Comparison of ENCODE assay signal across 9 mouse cellular contexts in genomic region chr8:123826001-123826400, GRCm38 (mm10). TPM values are rescaled to one million over a fixed set of nuclear protein-coding genes. Genes with fewer than 3 reads are reported as not detected.
DNase-seq lines count a peak whose midpoint lies in the region; ATAC-seq and TF ChIP-seq lines count a peak whose summit lies in the region.
"Had no signal": no experiment of that assay in that cellular context is flagged by ENCODE, and none has a peak within 500 bp of the region (broad histone marks: within the 10 kb centered on the region; RNA-seq: fewer than 3 reads in every experiment).

No protein-coding gene starts in this region.

- ATAC-seq in forebrain, postnatal 0 days: peak; percentile 76
- ATAC-seq in forebrain, embryonic 15.5 days (replicated peaks): no peak

- H3K4me2 ChIP-seq in forebrain, postnatal 0 days (ENCODE audit: low read depth): no peak overlapping the region
- H3K4me2 ChIP-seq in forebrain, embryonic 15.5 days (replicated peaks): no peak overlapping the region

- WGBS in forebrain, postnatal 0 days: 63% methylated on average over 9 of the region's 9 CpGs
- 62% methylated on average over 9 of the region's 9 CpGs for WGBS in forebrain, embryonic 15.5 days
- WGBS in spleen, adult 2 months: 72% methylated on average over 9 of the region's 9 CpGs

- H3K4me1 ChIP-seq in forebrain, postnatal 0 days (ENCODE audit: insufficient read depth): no peaks in the 10 kb centered on the region
- H3K4me1 ChIP-seq in forebrain, embryonic 15.5 days: no peaks in the 10 kb centered on the region
- H3K4me1 ChIP-seq in spleen, adult 2 months (ENCODE audit: control insufficient read depth, insufficient read depth, insufficient read length): no peaks in the 10 kb centered on the region

- no peaks in the 10 kb centered on the region for H3K27me3 ChIP-seq in forebrain, postnatal 0 days (ENCODE audit: insufficient read depth, low read length)
- H3K27me3 ChIP-seq in forebrain, embryonic 15.5 days: no peaks in the 10 kb centered on the region
- H3K27me3 ChIP-seq in spleen, adult 2 months (ENCODE audit: control insufficient read depth, insufficient read depth, low read length): no peaks in the 10 kb centered on the region
- no peaks in the 10 kb centered on the region for H3K27me3 ChIP-seq in splenic B cell, adult 2 months (ENCODE audit: control insufficient read depth, insufficient read depth, low read length, poor library complexity, severe bottlenecking)

- no peak for TF ChIP-seq POLR2A in spleen, adult 2 months (IDR thresholded peaks at IDR 0.05; ENCODE audit: low read depth, low read length)

- no peak overlapping the region for H3K27ac ChIP-seq in forebrain, postnatal 0 days (ENCODE audit: low read depth, low read length)
- no peak overlapping the region for H3K27ac ChIP-seq in forebrain, embryonic 15.5 days (replicated peaks)
- H3K27ac ChIP-seq in spleen, adult 2 months (ENCODE audit: insufficient read depth, low read length): no peak overlapping the region

- TF ChIP-seq CTCF in forebrain, postnatal 0 days (IDR thresholded peaks at IDR 0.05; ENCODE audit: low read depth): peak; percentile 84
- peak; percentile 40; the same call in 1 of the 2 replicates for TF ChIP-seq CTCF in spleen, adult 2 months (IDR thresholded peaks at IDR 0.05; ENCODE audit: extremely low read depth, insufficient read depth, insufficient read length, insufficient replicate concordance)

- no peaks in the 10 kb centered on the region for H3K9me3 ChIP-seq in forebrain, postnatal 0 days (ENCODE audit: low read length)
- H3K9me3 ChIP-seq in forebrain, embryonic 15.5 days: no peaks in the 10 kb centered on the region

- no peak overlapping the region for H3K9ac ChIP-seq in forebrain, postnatal 0 days
- no peak overlapping the region for H3K9ac ChIP-seq in forebrain, embryonic 15.5 days (replicated peaks)

- peaks cover 52% of the 10 kb centered on the region for H3K36me3 ChIP-seq in forebrain, postnatal 0 days (ENCODE audit: insufficient read depth)
- H3K36me3 ChIP-seq in forebrain, embryonic 15.5 days: peaks cover 38% of the 10 kb centered on the region
- H3K36me3 ChIP-seq in spleen, adult 2 months (ENCODE audit: control insufficient read depth, insufficient read depth, low read length): no peaks in the 10 kb centered on the region
- H3K36me3 ChIP-seq in splenic B cell, adult 2 months (ENCODE audit: control insufficient read depth, insufficient read depth, low read length, poor library complexity, severe bottlenecking): no peaks in the 10 kb centered on the region

- DNase-seq in forebrain, postnatal 0 days: peak; percentile 55
- DNase-seq in spleen, adult 2 months (ENCODE audit: low read depth in 1 of 2, low spot score in 2 of 2): no peak
- no peak for DNase-seq in spleen, adult 18-20 months
- DNase-seq in embryo, embryonic 11 days: peak; percentile 60
- DNase-seq in splenic B cell, adult 2 months (ENCODE audit: low read depth, low spot score): peak; percentile 5
- DNase-seq in kidney, postnatal 4 days: no peak
- no peak for DNase-seq in frontal cortex, postnatal 36 days (ENCODE audit: low spot score in 2 of 2)
- DNase-seq: lung, postnatal 14 days had no signal

- no peak overlapping the region for H3K4me3 ChIP-seq in forebrain, postnatal 0 days (ENCODE audit: low read depth, low read length)
- H3K4me3 ChIP-seq in forebrain, embryonic 15.5 days: no peak overlapping the region
- no peak overlapping the region for H3K4me3 ChIP-seq in spleen, adult 2 months (ENCODE audit: extremely low read depth, insufficient read depth, insufficient read length)

RNA-seq across cellular contexts. Expression of gene Rab4a, which starts 20.2 kb away (rescaled TPM):
- 70.9 and 72.8 TPM in 2 replicates for total RNA-seq in forebrain, postnatal 0 days (2014; rRNA removed)
- 113 and 127 TPM in 2 replicates for polyA plus RNA-seq in forebrain, postnatal 0 days (2015; fragmentation: Nextera tagmentation; extraction: Ambion mirVana)
- polyA plus RNA-seq in forebrain, embryonic 15.5 days (2015; fragmentation: Nextera tagmentation; extraction: Ambion mirVana): 78.2 and 78.5 TPM in 2 replicates
- polyA plus RNA-seq in spleen, adult 2 months (2012; rRNA removed): 4.2 and 4.8 TPM in 2 replicates

RNA-seq across cellular contexts. Expression of gene Ccsap, which starts 34.0 kb away (rescaled TPM):
- total RNA-seq in forebrain, postnatal 0 days (2014; rRNA removed): 19.5 and 21.8 TPM in 2 replicates
- 10.0 and 10.6 TPM in 2 replicates for polyA plus RNA-seq in forebrain, postnatal 0 days (2015; fragmentation: Nextera tagmentation; extraction: Ambion mirVana)
- polyA plus RNA-seq in forebrain, embryonic 15.5 days (2015; fragmentation: Nextera tagmentation; extraction: Ambion mirVana): 8.2 and 8.3 TPM in 2 replicates
- polyA plus RNA-seq in spleen, adult 2 months (2012; rRNA removed): 1.8 and 2.8 TPM in 2 replicates

Comparison
In these comparisons a context has a peak if more than half of its experiments do, and no peak if none do; other contexts are left out.
1. DNase-seq: peak in forebrain, postnatal 0 days (single experiment), embryo, embryonic 11 days (single experiment) and splenic B cell, adult 2 months (single experiment); none in spleen, adult 2 months (0 of 2), spleen, adult 18-20 months (0 of 2), kidney, postnatal 4 days (0 of 2) and frontal cortex, postnatal 36 days (0 of 2).
2. RNA of gene Rab4a, which starts 20.2 kb away (polyA plus RNA-seq): 113 to 127 TPM in forebrain, postnatal 0 days and 78.2 to 78.5 TPM in forebrain, embryonic 15.5 days; 4.2 to 4.8 TPM in spleen, adult 2 months; every median in the first group is over 10 times any median in the second.